Mouse (Mus musculus): ENCODE measurements around the gene Ddost.

- no peak for TF ChIP-seq CTCF (IDR thresholded peaks at IDR 0.05; ENCODE audit: extremely low read depth, insufficient read length, insufficient replicate concordance, low read depth, low read length)
- TF ChIP-seq POLR2A (IDR thresholded peaks at IDR 0.05; ENCODE audit: low read depth, low read length) = no peak
These were observed 52.0 kb downstream of the Ddost start for GRCm38 (mm10) chr4:138356551-138356950.

Measured in small intestine, adult 2 months (tissue).